Mouse (Mus musculus) E14TG2a.4 (cell line): ENCODE data around the gene C1ql1.

Experiments used
- H3K27me3 ChIP-seq: 2 replicates; pipeline ENCODE4 v1.6.1; 2014; ENCODE audit warnings: low read length, control low read depth; ENCODE audit not compliant: insufficient read depth
- H3K36me3 ChIP-seq: 2 replicates; pipeline ENCODE4 v1.6.1; 2014; ENCODE audit warnings: low read length, control low read depth; ENCODE audit not compliant: insufficient read depth
- H3K4me1 ChIP-seq: replicated peaks from 2 replicates; pipeline ENCODE4 v1.6.1; 2014; ENCODE audit warnings: low read depth, low read length, control low read depth
- H3K4me3 ChIP-seq: replicated peaks from 2 replicates; pipeline ENCODE4 v1.5.1; 2014; ENCODE audit warnings: mild to moderate bottlenecking, low read length
- H3K9me3 ChIP-seq: 2 replicates; pipeline ENCODE4 v1.6.1; 2014; ENCODE audit warnings: low read length, control low read depth
- CTCF ChIP-seq: conservative IDR thresholded peaks from 2 replicates; pipeline ENCODE4 v1.5.1; 2014; ENCODE audit warnings: low read length
- NANOG ChIP-seq: IDR thresholded peaks from 2 replicates; pipeline ENCODE4 v1.6.1; 2014; ENCODE audit warnings: borderline replicate concordance, low read length, mixed read lengths
- POU5F1 ChIP-seq: IDR thresholded peaks from 2 replicates; pipeline ENCODE4 v1.6.1; 2014; ENCODE audit warnings: low read length, borderline replicate concordance

C1ql1 gene

GRCm38 (mm10) chr11:102963855-102964546 lies 17.5 kb upstream of the C1ql1 start:
- H3K36me3 ChIP-seq = no peaks in the 10 kb centered on the region
- peaks cover 58% of the 10 kb centered on the region for H3K27me3 ChIP-seq
- no peaks in the 10 kb centered on the region for H3K9me3 ChIP-seq
- H3K4me1 ChIP-seq = peaks cover 31% of the 10 kb centered on the region
- H3K4me3 ChIP-seq = peak overlapping the region; percentile 71
- TF ChIP-seq CTCF (no peak), POU5F1 (no peak), NANOG (no peak)

DNA sequence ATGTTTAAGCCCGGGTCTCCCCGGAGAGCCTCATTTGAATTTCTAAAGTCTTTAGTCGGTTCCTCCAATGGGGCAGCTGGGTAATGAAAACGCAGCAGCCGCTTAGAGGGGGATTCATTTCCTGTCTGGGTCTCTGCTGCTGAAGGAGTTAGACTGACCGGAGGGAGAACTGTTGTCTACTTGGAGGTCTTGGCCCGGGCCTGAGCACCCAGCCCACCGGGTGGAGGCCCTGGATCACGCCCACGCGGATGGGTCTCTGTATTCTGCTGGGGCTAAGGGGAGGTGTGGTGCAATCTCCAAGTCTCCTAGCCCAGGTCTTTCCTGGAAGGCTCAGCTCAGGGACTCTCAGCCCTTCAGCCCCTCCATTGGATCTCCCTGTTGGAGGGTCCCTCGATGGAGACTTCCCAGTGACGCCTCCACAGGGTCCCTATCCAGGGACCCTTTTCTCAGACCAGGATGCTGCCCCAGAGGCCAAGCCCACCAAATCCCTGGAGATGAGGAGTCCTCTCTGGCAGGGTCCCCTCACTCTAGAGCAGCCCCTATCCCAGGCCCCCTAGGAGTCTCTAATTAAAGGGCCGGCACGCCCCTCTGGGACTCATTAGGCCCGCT lies 16.9 kb upstream of the C1ql1 start:
- peak overlapping the region; percentile 71 for H3K4me3 ChIP-seq
- peaks cover 52% of the 10 kb centered on the region for H3K27me3 ChIP-seq
- no peak for TF ChIP-seq CTCF
- no peak for TF ChIP-seq NANOG
- TF ChIP-seq POU5F1 = no peak

GRCm38 (mm10) chr11:102962861-102963245 lies 16.4 kb upstream of the C1ql1 start:
- H3K27me3 ChIP-seq = peaks cover 49% of the 10 kb centered on the region
- H3K4me1 ChIP-seq = peaks cover 31% of the 10 kb centered on the region
- peak overlapping the region; percentile 71 for H3K4me3 ChIP-seq
- no peak for TF ChIP-seq CTCF
- TF ChIP-seq POU5F1 = no peak
- TF ChIP-seq NANOG = no peak
- H3K36me3 ChIP-seq = no peaks in the 10 kb centered on the region
- H3K9me3 ChIP-seq = no peaks in the 10 kb centered on the region

More for the DNA sequence above, 16.9 kb upstream of the C1ql1 start:
- Histone ChIP-seq H3K36me3 (no peaks in the 10 kb centered on the region), H3K9me3 (no peaks in the 10 kb centered on the region), H3K4me1 (peaks cover 31% of the 10 kb centered on the region)

DNA sequence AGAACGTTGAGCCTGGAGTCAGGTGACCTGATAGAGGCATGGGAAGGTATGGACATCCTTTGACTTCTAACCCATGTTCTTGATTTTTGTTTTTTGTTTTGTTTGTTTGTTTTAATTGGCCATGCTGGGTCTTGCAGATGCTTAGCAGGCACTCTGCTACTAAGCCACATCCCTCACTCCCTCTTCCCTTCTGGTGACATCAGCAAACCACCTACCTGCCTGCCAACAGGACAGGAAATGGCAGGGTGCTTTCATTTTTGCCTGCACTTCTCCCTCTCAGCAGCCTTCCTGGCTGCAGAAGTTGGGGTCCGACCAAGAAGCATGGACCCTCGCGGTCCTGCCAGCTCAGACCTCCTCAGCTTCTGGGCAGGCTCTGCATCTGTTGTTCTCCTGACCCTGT lies 14.6 kb upstream of the C1ql1 start:
- TF ChIP-seq POU5F1 = no peak
- TF ChIP-seq CTCF = no peak
- TF ChIP-seq NANOG = no peak
- peaks cover 46% of the 10 kb centered on the region for H3K4me1 ChIP-seq
- H3K4me3 ChIP-seq = no peak overlapping the region
- H3K36me3 ChIP-seq = no peaks in the 10 kb centered on the region
- no peaks in the 10 kb centered on the region for H3K9me3 ChIP-seq
- H3K27me3 ChIP-seq = peaks cover 37% of the 10 kb centered on the region

DNA sequence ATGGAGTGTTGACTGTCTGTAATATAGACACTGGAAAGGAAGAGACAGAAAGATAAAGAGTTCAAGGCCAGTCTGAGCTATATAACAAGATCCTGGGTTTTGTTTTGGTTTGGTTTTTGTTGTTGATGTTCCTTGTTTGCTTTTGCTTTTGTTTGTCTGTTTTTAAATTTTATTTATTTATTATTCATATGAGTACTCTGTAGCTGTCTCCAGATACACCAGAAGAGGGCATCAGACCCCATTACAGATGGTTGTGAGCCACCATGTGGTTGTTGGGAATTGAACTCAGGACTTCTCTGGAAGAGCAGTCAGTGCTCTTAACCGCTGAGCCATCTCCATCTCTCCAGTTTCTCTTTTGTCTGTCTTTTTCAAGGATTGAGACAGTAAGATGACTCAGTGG lies 12.4 kb upstream of the C1ql1 start:
- TF ChIP-seq CTCF (no peak), POU5F1 (no peak), NANOG (no peak)
- peaks cover 37% of the 10 kb centered on the region for H3K27me3 ChIP-seq
- no peak overlapping the region for H3K4me3 ChIP-seq
- H3K36me3 ChIP-seq = no peaks in the 10 kb centered on the region
- peaks cover 42% of the 10 kb centered on the region for H3K4me1 ChIP-seq
- H3K9me3 ChIP-seq = no peaks in the 10 kb centered on the region

- Histone ChIP-seq H3K4me1 (peaks cover 38% of the 10 kb centered on the region), H3K9me3 (no peaks in the 10 kb centered on the region), H3K36me3 (no peaks in the 10 kb centered on the region), H3K4me3 (no peak overlapping the region), H3K27me3 (peaks cover 35% of the 10 kb centered on the region)
- TF ChIP-seq CTCF = no peak
- no peak for TF ChIP-seq NANOG
- no peak for TF ChIP-seq POU5F1
These were observed 11.9 kb upstream of the C1ql1 start for GRCm38 (mm10) chr11:102958431-102958830.

- H3K4me1 ChIP-seq = peaks cover 31% of the 10 kb centered on the region
- H3K9me3 ChIP-seq = no peaks in the 10 kb centered on the region
- TF ChIP-seq POU5F1 (no peak), CTCF (no peak), NANOG (no peak)
These were observed 11.2 kb upstream of the C1ql1 start for GRCm38 (mm10) chr11:102957692-102958091.

GRCm38 (mm10) chr11:102956962-102957614 lies 10.6 kb upstream of the C1ql1 start:
- no peaks in the 10 kb centered on the region for H3K9me3 ChIP-seq
- no peaks in the 10 kb centered on the region for H3K36me3 ChIP-seq
- peak overlapping the region; percentile 41; the same call in 1 of the 2 replicates for H3K4me3 ChIP-seq
- TF ChIP-seq NANOG (no peak), POU5F1 (no peak), CTCF (no peak)
- peaks cover 29% of the 10 kb centered on the region for H3K4me1 ChIP-seq
- H3K27me3 ChIP-seq = peaks cover 47% of the 10 kb centered on the region

More at GRCm38 (mm10) chr11:102957692-102958091, 11.2 kb upstream of the C1ql1 start:
- Histone ChIP-seq H3K27me3 (peaks cover 41% of the 10 kb centered on the region), H3K4me3 (no peak overlapping the region), H3K36me3 (no peaks in the 10 kb centered on the region)
